Mouse (Mus musculus) liver, embryonic 12.5 days (tissue): ENCODE data around the gene Slc22a1. TPM values are rescaled to one million over a fixed set of nuclear protein-coding genes. Genes with fewer than 3 reads are reported as not detected.

Experiments
- ATAC-seq: fragments of 200-750 bp; cut with Nextera tagmentation; 2 replicates; pipeline ENCODE4 v1.8.0; 2017; ENCODE audit warnings: moderate number of reproducible peaks, mild to moderate bottlenecking, moderate library complexity
- H3K27ac ChIP-seq: fragments of 300-500 bp; sonication (generic); 2 replicates; pipeline ENCODE4 v1.5.1; 2016; ENCODE audit warnings: mild to moderate bottlenecking
- H3K27me3 ChIP-seq: fragments of 300-500 bp; sonication (generic); replicated peaks from 2 replicates; pipeline ENCODE4 v1.6.1; 2016; ENCODE audit warnings: mild to moderate bottlenecking, moderate library complexity
- H3K36me3 ChIP-seq: fragments of 300-500 bp; sonication (generic); 2 replicates; pipeline ENCODE4 v1.6.1; 2016; ENCODE audit warnings: mild to moderate bottlenecking, moderate library complexity
- H3K4me1 ChIP-seq: fragments of 300-500 bp; sonication (generic); 2 replicates; pipeline ENCODE4 v1.6.1; 2016
- H3K4me2 ChIP-seq: fragments of 300-500 bp; sonication (generic); 2 replicates; pipeline ENCODE4 v1.6.1; 2016; ENCODE audit warnings: mild to moderate bottlenecking, moderate library complexity
- H3K4me3 ChIP-seq: fragments of 300-500 bp; sonication (generic); 2 replicates; pipeline ENCODE4 v1.5.1; 2016; ENCODE audit warnings: mild to moderate bottlenecking, moderate library complexity
- H3K9ac ChIP-seq: fragments of 300-500 bp; sonication (generic); 2 replicates; pipeline ENCODE4 v1.6.1; 2016; ENCODE audit warnings: mild to moderate bottlenecking, moderate library complexity
- H3K9me3 ChIP-seq: fragments of 300-500 bp; sonication (generic); replicated peaks from 2 replicates; pipeline ENCODE4 v1.6.1; 2016; ENCODE audit warnings: mild to moderate bottlenecking, moderate library complexity
- WGBS: fragments of 180-500 bp; shearing (Covaris S2); methylation state at CpG from one replicate; pipeline ENCODE4 v1.1.7; 2016; ENCODE audit not compliant: insufficient replicate concordance; 5-methylcytosine and 5-hydroxymethylcytosine counted together
- polyA plus RNA-seq: library from polyadenylated mRNA; unstranded; fragments of >200 nt; fragmentation: Nextera tagmentation; extraction: Ambion mirVana; gene quantifications from 2 replicates; pipeline ENCODE4 v1.2.1, GENCODE M21; 2016

Gene Slc22a1
- polyA plus RNA-seq, 1 experiment from 2014 or later, result not detected

DNA sequence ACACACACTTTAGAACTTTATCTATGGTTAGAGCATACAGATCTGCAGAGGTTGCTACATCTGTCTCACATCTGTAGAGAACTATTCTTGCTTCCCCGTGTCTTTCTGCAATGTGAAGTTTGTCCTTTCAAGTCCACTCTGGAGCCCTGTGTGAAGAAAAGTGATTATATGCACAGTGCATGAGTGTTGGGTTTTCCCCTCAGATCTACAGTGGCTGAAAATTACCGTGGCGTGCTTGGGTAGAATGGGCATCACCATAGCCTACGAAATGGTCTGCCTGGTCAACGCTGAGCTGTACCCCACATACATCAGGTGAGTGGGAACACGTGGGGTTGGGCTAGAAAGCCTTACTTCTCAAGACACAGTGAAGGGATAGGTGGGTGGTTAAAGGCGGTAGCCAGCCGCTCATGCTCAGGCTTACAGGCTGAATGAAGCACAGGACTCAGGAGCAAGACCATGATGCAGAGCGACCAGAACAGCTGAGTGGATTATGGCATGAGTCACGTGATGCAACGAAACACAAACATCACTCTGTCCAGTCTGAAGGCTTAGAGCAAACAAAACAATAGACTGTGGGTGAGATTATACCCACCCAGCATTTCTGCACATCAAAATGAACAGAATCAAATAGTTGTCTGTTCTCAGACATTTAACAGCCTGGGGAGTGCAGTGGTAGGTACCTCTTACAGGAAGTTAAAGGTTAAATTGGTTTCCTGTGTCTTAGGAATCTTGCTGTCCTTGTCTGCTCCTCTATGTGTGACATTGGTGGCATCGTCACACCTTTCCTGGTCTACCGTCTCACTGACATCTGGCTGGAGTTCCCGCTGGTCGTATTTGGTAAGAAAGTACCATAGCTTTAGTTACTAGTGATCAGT, 60.9 kb downstream of the Slc22a1 start:
- Histone ChIP-seq H3K27me3 (no peaks in the 10 kb centered on the region), H3K4me3 (no peak overlapping the region), H3K4me2 (no peak overlapping the region), H3K4me1 (no peaks in the 10 kb centered on the region), H3K36me3 (no peaks in the 10 kb centered on the region), H3K9me3 (no peaks in the 10 kb centered on the region), H3K27ac (no peak overlapping the region), H3K9ac (no peak overlapping the region)
- no peak for ATAC-seq
- 66% methylated on average over 15 of the region's 15 CpGs for WGBS

DNA sequence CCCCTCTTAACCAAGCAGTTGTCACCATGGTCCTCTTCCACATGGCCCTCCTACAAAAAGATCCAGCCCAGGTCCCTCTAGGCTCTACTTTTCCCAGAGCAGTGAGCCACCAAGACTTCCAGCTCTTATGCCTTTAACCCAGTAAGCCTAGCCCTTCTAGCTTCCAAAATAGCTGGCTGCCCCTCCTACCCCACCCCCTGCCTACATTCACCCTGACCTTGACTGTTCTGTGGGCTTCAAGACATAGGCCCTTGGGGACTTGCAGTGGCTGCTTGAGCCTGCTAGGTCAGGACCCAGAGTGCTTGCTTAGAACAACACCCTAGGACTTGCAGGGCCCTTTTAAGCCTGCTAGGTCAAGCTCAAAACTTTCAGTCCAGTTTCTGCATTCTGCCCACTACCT, 68.4 kb downstream of the Slc22a1 start:
- H3K9ac ChIP-seq, result no peak overlapping the region
- no peak for ATAC-seq
- H3K27ac ChIP-seq, result no peak overlapping the region
- no peaks in the 10 kb centered on the region for H3K27me3 ChIP-seq
- no peaks in the 10 kb centered on the region for H3K9me3 ChIP-seq
- H3K36me3 ChIP-seq, result no peaks in the 10 kb centered on the region
- no peaks in the 10 kb centered on the region for H3K4me1 ChIP-seq
- H3K4me2 ChIP-seq, result no peak overlapping the region
- H3K4me3 ChIP-seq, result no peak overlapping the region

DNA sequence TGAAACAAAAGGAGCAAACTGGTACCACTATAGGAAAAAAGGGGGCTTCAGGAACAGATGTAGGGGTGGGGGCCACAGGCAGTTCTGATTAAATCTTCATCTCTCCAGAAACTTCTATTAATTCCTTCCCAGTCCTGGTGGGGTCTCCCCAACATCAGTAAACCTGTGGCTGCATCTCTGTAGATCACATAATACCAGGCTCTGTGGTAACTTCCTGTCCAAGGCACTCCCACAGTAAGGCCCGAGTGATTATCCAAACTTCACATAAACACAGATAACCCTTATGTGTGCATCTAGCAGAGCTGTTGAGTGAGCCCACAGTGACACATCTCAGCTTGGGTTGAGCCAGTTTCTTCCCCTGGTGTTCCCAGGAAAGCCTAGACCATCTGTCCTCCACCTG, 69.0 kb downstream of the Slc22a1 start:
- Histone ChIP-seq H3K4me1 (no peaks in the 10 kb centered on the region), H3K36me3 (no peaks in the 10 kb centered on the region), H3K4me2 (no peak overlapping the region), H3K27me3 (no peaks in the 10 kb centered on the region), H3K4me3 (no peak overlapping the region), H3K27ac (no peak overlapping the region), H3K9ac (no peak overlapping the region), H3K9me3 (no peaks in the 10 kb centered on the region)
- WGBS, result 0% methylated on average over 1 of the region's 1 CpGs
- ATAC-seq, result no peak

Other genes starting within 250 kb of the Slc22a1 start
- gene Slc22a3, start 168.1 kb downstream of the Slc22a1 start, polyA plus RNA-seq, result 2.2 and 2.5 TPM in 2 replicates
- not detected in 2 replicates for gene Slc22a2, start 91.7 kb downstream of the Slc22a1 start, polyA plus RNA-seq
- gene Igf2r, start 93.8 kb upstream of the Slc22a1 start, polyA plus RNA-seq, result 24.7 and 25.3 TPM in 2 replicates
- gene Mas1, start 192.3 kb upstream of the Slc22a1 start, polyA plus RNA-seq, result 0.12 and 0.44 TPM in 2 replicates
- not detected in 2 replicates for gene Mrgprh, start 200.2 kb upstream of the Slc22a1 start, polyA plus RNA-seq
- gene Pnldc1, start 234.4 kb upstream of the Slc22a1 start, polyA plus RNA-seq, result 0.72 and 1.5 TPM in 2 replicates
- gene Tcp1, start 239.9 kb upstream of the Slc22a1 start, polyA plus RNA-seq, result 404 and 413 TPM in 2 replicates
- gene Mrpl18, start 240.5 kb upstream of the Slc22a1 start, polyA plus RNA-seq, result 189 and 194 TPM in 2 replicates